Mouse (Mus musculus) forebrain, postnatal 0 days (tissue): ENCODE data around the gene Dlgap4. TPM values are rescaled to one million over a fixed set of nuclear protein-coding genes. Genes with fewer than 3 reads are reported as not detected.

Experiments
- ATAC-seq: fragments of 200-750 bp; cut with Nextera tagmentation; 2 replicates; pipeline ENCODE4 v1.8.0; 2017; ENCODE audit warnings: mild to moderate bottlenecking, moderate library complexity
- DNase-seq: peaks from one replicate; pipeline ENCODE4 v3.0.0-alpha.2; 2015
- H3K27ac ChIP-seq: fragments of 300-500 bp; sonication (generic); 2 replicates; pipeline ENCODE4 v1.5.1; 2014; ENCODE audit warnings: low read depth, mild to moderate bottlenecking, antibody characterized with exemption, low read length, moderate library complexity, mixed read lengths
- H3K27me3 ChIP-seq: fragments of 300-500 bp; sonication (generic); 2 replicates; pipeline ENCODE4 v1.6.1; 2014; ENCODE audit warnings: mild to moderate bottlenecking, low read length, mixed read lengths; ENCODE audit not compliant: insufficient read depth
- H3K36me3 ChIP-seq: fragments of 300-500 bp; sonication (generic); 2 replicates; pipeline ENCODE4 v1.6.1; 2014; ENCODE audit warnings: mild to moderate bottlenecking, moderate library complexity; ENCODE audit not compliant: insufficient read depth
- H3K4me1 ChIP-seq: fragments of 300-500 bp; sonication (generic); 2 replicates; pipeline ENCODE4 v1.6.1; 2014; ENCODE audit warnings: antibody characterized with exemption; ENCODE audit not compliant: insufficient read depth
- H3K4me2 ChIP-seq: fragments of 300-500 bp; sonication (generic); 2 replicates; pipeline ENCODE4 v1.6.1; 2014; ENCODE audit warnings: low read depth, mild to moderate bottlenecking, moderate library complexity
- H3K4me3 ChIP-seq: fragments of 300-500 bp; sonication (generic); 2 replicates; pipeline ENCODE4 v1.5.1; 2014; ENCODE audit warnings: low read depth, low read length, mixed read lengths
- H3K9ac ChIP-seq: fragments of 300-500 bp; sonication (generic); 2 replicates; pipeline ENCODE4 v1.6.1; 2014; ENCODE audit warnings: mild to moderate bottlenecking
- H3K9me3 ChIP-seq: fragments of 300-500 bp; sonication (generic); 2 replicates; pipeline ENCODE4 v1.6.1; 2016; ENCODE audit warnings: low read length
- CTCF ChIP-seq: sonication (generic); IDR thresholded peaks from 2 replicates; pipeline ENCODE4 v1.5.1; 2016; ENCODE audit warnings: antibody characterized with exemption, control low read depth, low read depth
- WGBS: fragments of 180-500 bp; shearing (Covaris S2); extraction: QIAGEN DNeasy Blood & Tissue Kit; methylation state at CpG from one replicate; pipeline ENCODE4 v1.1.7; 2014; 5-methylcytosine and 5-hydroxymethylcytosine counted together
- polyA plus RNA-seq: library from polyadenylated mRNA; unstranded; fragments of >200 nt; fragmentation: Nextera tagmentation; extraction: Ambion mirVana; gene quantifications from 2 replicates; pipeline ENCODE4 v1.2.1, GENCODE M21; 2015
- total RNA-seq: library from RNA; depleted of rRNA; stranded (reverse); fragments of >200 nt; gene quantifications from 2 replicates; pipeline ENCODE4 v1.2.3, GENCODE M21; 2014; rRNA removed

The Dlgap4 gene
- total and polyA plus RNA-seq, 2 experiments from 2014 or later, result 218 to 354 TPM

DNA sequence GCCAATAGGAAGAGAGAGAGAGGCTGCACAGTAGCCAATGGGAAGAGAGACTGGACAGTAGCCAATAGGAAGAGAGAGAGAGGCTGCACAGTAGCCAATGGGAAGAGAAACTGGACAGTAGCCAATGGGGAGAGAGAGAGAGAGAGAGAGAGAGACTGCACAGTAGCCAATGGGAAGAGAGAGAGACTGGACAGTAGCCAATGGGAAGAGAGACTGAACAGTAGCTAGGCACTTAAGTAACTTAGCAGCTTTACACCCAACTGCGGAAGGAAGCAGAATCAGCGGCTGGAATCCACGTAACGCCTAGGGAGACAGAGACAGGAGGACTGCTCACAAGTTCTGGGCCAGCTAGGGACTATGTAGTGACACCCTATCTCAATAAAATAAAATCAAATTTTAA is 191.1 kb downstream of the Dlgap4 start:
- 95% methylated on average over 4 of the region's 4 CpGs for WGBS
- no peak for ATAC-seq
- TF ChIP-seq CTCF, result no peak

DNA sequence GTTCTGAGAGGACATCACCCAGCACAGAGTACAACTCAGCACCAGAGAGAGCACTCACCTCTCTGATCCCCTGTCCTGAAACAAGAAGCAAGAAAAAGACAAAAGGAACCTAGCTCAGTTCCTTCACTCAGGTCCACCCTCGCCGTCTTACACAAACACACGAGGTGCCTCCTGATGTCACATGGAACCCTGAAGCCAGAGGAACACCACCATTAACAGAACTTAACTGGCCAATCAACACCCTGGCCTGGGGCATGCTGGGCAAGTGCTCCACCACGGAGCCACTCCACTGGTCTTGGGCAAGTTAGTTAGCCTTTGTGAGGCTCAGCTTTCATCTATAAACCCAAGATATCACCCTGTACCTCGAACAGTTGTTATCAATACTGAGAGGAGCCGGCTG is 193.4 kb downstream of the Dlgap4 start:
- H3K27me3 ChIP-seq, result no peaks in the 10 kb centered on the region
- H3K4me2 ChIP-seq, result no peak overlapping the region
- no peak for TF ChIP-seq CTCF
- H3K36me3 ChIP-seq, result no peaks in the 10 kb centered on the region
- no peak for ATAC-seq
- H3K4me1 ChIP-seq, result no peaks in the 10 kb centered on the region
- DNase-seq, result no peak
- H3K27ac ChIP-seq, result no peak overlapping the region
- no peak overlapping the region for H3K4me3 ChIP-seq
- no peak overlapping the region for H3K9ac ChIP-seq
- WGBS, result 81% methylated on average over 6 of the region's 6 CpGs
- no peaks in the 10 kb centered on the region for H3K9me3 ChIP-seq

More for the DNA sequence above, 191.1 kb downstream of the Dlgap4 start:
- no peak for DNase-seq
- no peak overlapping the region for H3K27ac ChIP-seq
- H3K4me1 ChIP-seq, result no peaks in the 10 kb centered on the region
- H3K4me2 ChIP-seq, result no peak overlapping the region
- H3K27me3 ChIP-seq, result no peaks in the 10 kb centered on the region
- H3K9me3 ChIP-seq, result no peaks in the 10 kb centered on the region
- no peak overlapping the region for H3K9ac ChIP-seq
- H3K36me3 ChIP-seq, result no peaks in the 10 kb centered on the region
- H3K4me3 ChIP-seq, result no peak overlapping the region

DNA sequence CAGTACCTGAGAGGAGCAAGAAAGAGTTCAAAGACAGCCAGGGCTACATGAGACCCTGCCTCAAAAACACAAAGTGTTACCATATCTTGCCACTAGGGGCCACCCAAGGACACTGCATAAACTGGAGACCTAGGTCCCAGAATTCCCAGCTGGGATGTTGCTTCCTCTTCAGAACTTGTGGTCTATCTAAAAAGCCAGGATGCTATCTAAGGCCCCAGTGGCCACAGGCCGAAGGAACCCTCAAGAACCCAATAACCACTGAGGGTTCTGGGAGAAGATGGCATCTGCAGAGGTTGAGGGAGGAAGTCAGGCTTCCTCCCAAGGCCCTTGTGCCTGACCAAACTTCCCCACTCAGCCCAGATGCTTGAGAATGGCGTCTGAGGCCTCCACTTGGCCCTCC is 196.1 kb downstream of the Dlgap4 start:
- 50% methylated on average over 2 of the region's 2 CpGs for WGBS
- Histone ChIP-seq H3K4me2 (no peak overlapping the region), H3K27ac (no peak overlapping the region), H3K9me3 (no peaks in the 10 kb centered on the region), H3K9ac (no peak overlapping the region), H3K4me3 (no peak overlapping the region), H3K4me1 (no peaks in the 10 kb centered on the region), H3K36me3 (no peaks in the 10 kb centered on the region), H3K27me3 (no peaks in the 10 kb centered on the region)
- TF ChIP-seq CTCF, result peak; percentile 93
- DNase-seq, result peak; percentile 85
- peak; percentile 47; the same call in 1 of the 2 replicates for ATAC-seq

GRCm38 (mm10) chr2:156810716-156811115 is 197.2 kb downstream of the Dlgap4 start:
- Histone ChIP-seq H3K4me2 (no peak overlapping the region), H3K9ac (no peak overlapping the region), H3K27me3 (no peaks in the 10 kb centered on the region), H3K4me3 (no peak overlapping the region), H3K4me1 (no peaks in the 10 kb centered on the region), H3K27ac (no peak overlapping the region), H3K9me3 (no peaks in the 10 kb centered on the region), H3K36me3 (no peaks in the 10 kb centered on the region)
- no peak for TF ChIP-seq CTCF
- 95% methylated on average over 10 of the region's 10 CpGs for WGBS
- ATAC-seq (no peak), DNase-seq (no peak)

GRCm38 (mm10) chr2:156811556-156811955 is 198.1 kb downstream of the Dlgap4 start:
- no peak for TF ChIP-seq CTCF
- Histone ChIP-seq H3K27me3 (no peaks in the 10 kb centered on the region), H3K4me2 (no peak overlapping the region), H3K4me3 (no peak overlapping the region), H3K27ac (no peak overlapping the region), H3K4me1 (no peaks in the 10 kb centered on the region), H3K9ac (no peak overlapping the region), H3K9me3 (no peaks in the 10 kb centered on the region), H3K36me3 (no peaks in the 10 kb centered on the region)
- DNase-seq, result no peak
- no peak for ATAC-seq
- WGBS, result 76% methylated on average over 5 of the region's 5 CpGs

Other genes starting within 250 kb of the Dlgap4 start
- gene Epb41l1, start 192.8 kb upstream of the Dlgap4 start, total RNA-seq, result 169 and 211 TPM in 2 replicates
- gene Epb41l1, start 192.8 kb upstream of the Dlgap4 start, polyA plus RNA-seq, result 7.0 and 10.0 TPM in 2 replicates
- 46.7 and 50.1 TPM in 2 replicates for gene Aar2, start 66.1 kb upstream of the Dlgap4 start, total RNA-seq
- 37.1 and 43.7 TPM in 2 replicates for gene Aar2, start 66.1 kb upstream of the Dlgap4 start, polyA plus RNA-seq
- 24.4 and 34.3 TPM in 2 replicates for gene Myl9, start 161.7 kb downstream of the Dlgap4 start, total RNA-seq
- 34.6 and 39.6 TPM in 2 replicates for gene Myl9, start 161.7 kb downstream of the Dlgap4 start, polyA plus RNA-seq
- gene Tgif2, start 226.3 kb downstream of the Dlgap4 start, total RNA-seq, result 13.1 and 13.7 TPM in 2 replicates
- gene Tgif2, start 226.3 kb downstream of the Dlgap4 start, polyA plus RNA-seq, result 8.7 and 9.3 TPM in 2 replicates
- 1.00 and 2.5 TPM in 2 replicates for gene 4930518I15Rik, start 244.2 kb downstream of the Dlgap4 start, total RNA-seq
- gene 4930518I15Rik, start 244.2 kb downstream of the Dlgap4 start, polyA plus RNA-seq, result 1.3 and 2.1 TPM in 2 replicates
- gene Rab5if, start 249.4 kb downstream of the Dlgap4 start, total RNA-seq, result 123 TPM in 2 replicates
- gene Rab5if, start 249.4 kb downstream of the Dlgap4 start, polyA plus RNA-seq, result 154 and 169 TPM in 2 replicates